Mouse (Mus musculus) adrenal gland (tissue): ENCODE measurements around the gene Lrfn4.

ENCODE experiments used
- intact Hi-C: fragments of 180-260 bp; cut with DNase I; formaldehyde crosslinking; loops from one replicate; pipeline ENCODE4 v1.15.1; 2025
- microRNA-seq, 2 experiments: library from miRNA; unstranded; fragments of <30 nt; microRNA quantifications; one replicate each; pipeline ENCODE4; 2019

The Lrfn4 gene

DNA sequence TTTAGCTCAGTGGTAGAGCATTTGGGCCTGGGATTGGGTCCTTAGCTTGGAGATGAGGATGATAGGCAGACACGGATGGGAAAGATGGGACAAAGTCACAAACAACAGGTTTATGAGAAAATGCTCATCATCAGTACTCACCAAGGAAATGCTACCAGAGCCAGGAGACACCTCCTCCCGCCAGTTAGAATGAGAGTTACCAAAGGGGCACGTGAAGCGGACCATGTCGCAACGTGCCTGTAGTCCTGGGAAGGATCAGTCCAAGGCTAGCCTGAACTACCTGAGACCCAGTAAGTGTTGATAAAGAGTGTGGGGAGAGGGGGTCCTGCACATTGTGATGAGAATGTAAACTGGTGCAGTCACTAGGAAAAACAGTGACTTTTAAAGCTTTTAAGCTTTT, 44.7 kb downstream of the Lrfn4 start:
- intact Hi-C loops: loop anchor here (5.0 kb wide), 1 partner anchor 64 kb away; no protein-coding TSS in a partner anchor

DNA sequence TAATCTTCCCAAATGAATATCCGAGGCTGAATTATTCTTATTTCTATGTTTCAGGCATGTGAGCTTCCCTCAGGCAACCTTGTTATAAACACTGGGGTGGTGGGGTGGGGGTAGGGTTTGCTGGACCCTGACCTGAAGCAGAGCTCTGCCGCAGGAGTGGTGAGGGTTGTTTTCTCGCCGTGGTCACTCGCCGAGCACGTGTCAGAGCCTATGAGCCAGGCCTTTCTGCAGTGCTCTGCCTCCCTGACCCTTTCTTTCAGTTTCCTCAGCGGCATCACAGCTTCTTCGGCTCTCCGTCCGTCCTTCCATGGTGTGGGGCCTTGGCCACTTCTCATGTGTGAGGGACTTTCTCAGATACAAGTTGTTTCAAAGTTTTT, 45.2 kb downstream of the Lrfn4 start:
- intact Hi-C loops: loop anchor here (5.0 kb wide), 1 partner anchor 63 kb away; no protein-coding TSS in a partner anchor

DNA sequence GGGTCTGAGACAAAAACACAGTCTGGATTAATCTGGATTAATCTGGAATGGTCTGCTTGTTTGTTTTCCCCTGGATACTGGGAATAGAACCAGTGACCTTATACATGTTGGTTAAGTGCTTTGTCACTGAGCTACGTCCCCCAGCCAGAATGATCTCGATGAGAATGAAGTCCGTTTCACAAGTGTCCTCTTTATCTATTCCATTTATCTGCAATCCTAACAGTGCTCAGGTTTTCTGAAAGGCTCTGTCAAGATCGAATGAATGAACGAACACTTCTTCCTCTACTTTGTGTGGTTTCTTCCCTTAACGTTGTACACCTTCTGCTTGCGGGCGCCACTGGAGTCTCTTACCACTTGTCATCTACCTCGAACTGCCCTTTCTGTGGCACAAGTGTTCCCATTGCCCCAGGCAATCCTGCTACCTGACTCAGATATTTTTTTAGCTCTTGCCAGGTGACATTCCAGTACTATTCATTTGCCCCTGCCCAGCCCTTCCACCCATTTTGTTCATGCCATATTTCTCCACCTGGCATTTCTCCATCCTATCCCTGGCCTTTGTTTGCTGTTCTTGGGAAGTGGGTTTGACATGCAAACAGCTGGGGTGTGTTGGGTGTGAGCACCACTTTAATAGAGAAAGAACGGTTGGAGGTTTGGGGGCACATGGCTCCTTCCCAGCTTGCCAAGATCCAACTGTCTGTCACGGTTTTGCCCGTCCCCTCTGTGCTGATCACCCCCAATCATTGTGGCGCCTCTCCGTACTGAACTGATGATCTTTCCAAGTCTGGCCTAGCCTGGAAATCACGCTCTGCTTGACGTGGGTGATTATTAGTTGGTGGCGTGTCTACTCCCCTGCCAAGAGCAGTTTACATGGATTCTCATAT, 45.9 kb downstream of the Lrfn4 start:
- intact Hi-C loops: loop anchor here (5.0 kb wide), 2 partner anchors 42 to 62 kb away; no protein-coding TSS in a partner anchor

DNA sequence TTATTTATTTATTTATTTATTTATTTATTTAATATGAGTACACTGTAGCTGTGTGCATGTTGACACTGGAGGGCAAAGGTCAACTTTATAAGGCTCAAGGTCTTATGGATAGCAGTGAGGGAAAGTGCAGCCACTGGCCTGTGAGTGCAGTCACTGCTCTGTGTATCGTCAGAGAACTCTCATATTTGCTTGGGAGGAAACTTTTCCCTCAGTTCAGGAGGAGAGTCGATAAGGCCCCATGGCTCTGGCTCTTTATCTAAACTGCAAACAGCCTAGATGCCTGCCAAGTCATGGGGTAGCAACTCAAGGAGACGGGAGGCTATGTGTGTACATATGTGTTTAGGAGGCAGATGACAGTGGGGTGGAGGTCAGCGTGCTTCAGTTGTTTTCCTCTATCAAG, 46.6 kb downstream of the Lrfn4 start:
- intact Hi-C loops: loop anchor here (5.0 kb wide), 1 partner anchor 42 kb away; no protein-coding TSS in a partner anchor

DNA sequence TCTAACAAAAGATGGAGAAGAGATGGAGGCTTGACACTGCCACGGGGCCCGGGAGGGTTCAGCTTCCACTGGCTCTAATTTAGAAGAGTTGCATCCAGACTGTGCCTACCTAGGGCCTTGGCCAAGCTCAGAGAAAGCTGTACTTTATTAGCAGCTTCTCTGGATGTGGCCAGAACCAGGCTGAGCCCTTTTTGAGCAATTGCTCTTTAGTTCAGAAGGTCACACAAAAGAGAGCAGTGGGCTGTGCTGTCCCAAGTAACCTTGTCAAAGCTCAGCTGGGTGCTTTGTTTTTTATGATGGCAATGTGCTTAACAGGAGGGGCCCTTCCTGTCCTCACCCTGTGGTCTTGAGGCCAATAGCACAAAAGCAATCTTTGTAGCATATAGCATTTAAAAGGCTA, 47.8 kb downstream of the Lrfn4 start:
- intact Hi-C loops: loop anchor here (5.0 kb wide), 1 partner anchor 40 kb away; no protein-coding TSS in a partner anchor

DNA sequence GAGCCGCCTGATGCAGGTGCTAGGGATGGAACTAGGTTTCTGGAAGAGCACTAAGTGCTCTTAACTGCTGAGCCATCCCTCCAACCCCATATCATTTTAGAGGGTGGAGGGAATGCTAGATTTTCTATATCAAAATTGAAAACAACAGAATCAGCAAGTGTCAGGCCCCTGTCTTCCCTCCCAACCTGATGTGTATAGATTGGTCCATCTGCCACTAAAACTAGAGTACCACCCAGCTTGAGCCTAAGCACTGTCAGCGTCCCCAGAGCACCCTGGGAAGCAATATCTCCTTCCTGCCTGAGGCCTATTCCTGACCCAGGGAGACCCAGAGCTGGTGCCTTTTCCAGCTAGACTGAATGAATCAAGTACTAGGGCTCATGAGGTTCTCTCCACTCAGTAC, 48.6 kb downstream of the Lrfn4 start:
- intact Hi-C loops: loop anchor here (5.0 kb wide), 1 partner anchor 40 kb away; no protein-coding TSS in a partner anchor

DNA sequence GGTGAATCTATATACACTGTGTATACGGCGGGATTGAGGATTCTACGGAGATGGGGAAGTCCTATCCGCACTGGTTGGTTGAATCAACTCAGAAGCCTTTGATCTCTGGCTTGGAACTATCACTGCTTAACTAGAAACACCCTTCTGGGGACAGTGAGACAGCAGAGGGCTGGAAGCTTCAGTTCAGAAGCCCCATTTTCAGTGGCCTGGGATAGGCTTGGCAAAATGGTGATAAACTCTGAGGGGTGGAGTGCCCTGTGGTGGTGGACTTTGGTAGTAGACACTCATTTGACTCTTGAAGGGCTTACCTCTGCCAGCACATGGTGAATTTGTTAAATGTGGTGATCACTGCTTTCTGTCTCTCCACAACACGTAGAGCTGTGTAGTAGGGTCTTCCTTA, 49.8 kb downstream of the Lrfn4 start:
- intact Hi-C loops: loop anchor here (5.0 kb wide), 1 partner anchor 38 kb away; no protein-coding TSS in a partner anchor

Small RNA genes lying within 50 kb of the gene (microRNA-seq; reads per million reads assigned to microRNA genes)
- 0.46 to 0.74 reads per million in 2 experiments for gene Mir6986
